Mouse (Mus musculus): ENCODE data around the gene Mrap. TPM values are rescaled to one million over a fixed set of nuclear protein-coding genes. Genes with fewer than 3 reads are reported as not detected.
A peak's percentile ranks its signal among the peaks of the same experiment; 100 is the strongest.

Gene Mrap
- 28.8 and 43.9 TPM in 2 replicates for polyA plus RNA-seq (2012; rRNA removed)

- no peak within 1 kb of the TSS for H3K4me3 ChIP-seq (ENCODE audit: insufficient read depth, low read depth, low read length)
Measured at GRCm38 (mm10) chr16:90738092-90738956, at the start of gene Mrap. Gene Mrap, plus strand, starts transcription at chr16:90738207.

GRCm38 (mm10) chr16:90692704-90693385, 45.2 kb upstream of the Mrap start:
- no peak overlapping the region for H3K4me3 ChIP-seq (ENCODE audit: insufficient read depth, low read depth, low read length)
- no peak for DNase-seq
- H3K4me1 ChIP-seq (ENCODE audit: control insufficient read depth, insufficient read depth, low read length), result no peaks in the 10 kb centered on the region
- H3K36me3 ChIP-seq (ENCODE audit: control insufficient read depth, insufficient read depth, low read length), result no peaks in the 10 kb centered on the region
- no peaks in the 10 kb centered on the region for H3K27me3 ChIP-seq (replicated peaks; ENCODE audit: control insufficient read depth, insufficient read depth, low read length)
- TF ChIP-seq POLR2A (IDR thresholded peaks at IDR 0.05; ENCODE audit: low read depth, low read length) (no peak), CTCF (conservative IDR thresholded peaks at IDR 0.05; ENCODE audit: insufficient read depth, insufficient read length, low read depth, low read length) (no peak)
- no peak overlapping the region for H3K27ac ChIP-seq (ENCODE audit: insufficient read depth, low read depth, low read length)
- 83% methylated on average over 15 of the region's 15 CpGs for WGBS

More at GRCm38 (mm10) chr16:90738092-90738956, at the start of gene Mrap:
- no peaks in the 10 kb centered on the region for H3K27me3 ChIP-seq (replicated peaks; ENCODE audit: control insufficient read depth, insufficient read depth, low read length)
- H3K4me1 ChIP-seq (ENCODE audit: control insufficient read depth, insufficient read depth, low read length), result no peaks in the 10 kb centered on the region
- H3K27ac ChIP-seq (ENCODE audit: insufficient read depth, low read depth, low read length), result no peak within 1 kb of the TSS
- WGBS, result 89% methylated on average over 26 of the region's 26 CpGs
- no peaks in the 10 kb centered on the region for H3K36me3 ChIP-seq (ENCODE audit: control insufficient read depth, insufficient read depth, low read length)
- DNase-seq, result peak; percentile 28
- TF ChIP-seq CTCF (conservative IDR thresholded peaks at IDR 0.05; ENCODE audit: insufficient read depth, insufficient read length, low read depth, low read length) (no peak; the same call in 1 of the 2 replicates), POLR2A (IDR thresholded peaks at IDR 0.05; ENCODE audit: low read depth, low read length) (no peak)

- H3K36me3 ChIP-seq (ENCODE audit: control insufficient read depth, insufficient read depth, low read length), result no peaks in the 10 kb centered on the region
- DNase-seq, result no peak
- 93% methylated on average over 5 of the region's 5 CpGs for WGBS
- H3K4me1 ChIP-seq (ENCODE audit: control insufficient read depth, insufficient read depth, low read length), result no peaks in the 10 kb centered on the region
- no peaks in the 10 kb centered on the region for H3K27me3 ChIP-seq (replicated peaks; ENCODE audit: control insufficient read depth, insufficient read depth, low read length)
- no peak overlapping the region for H3K4me3 ChIP-seq (ENCODE audit: insufficient read depth, low read depth, low read length)
- no peak overlapping the region for H3K27ac ChIP-seq (ENCODE audit: insufficient read depth, low read depth, low read length)
- TF ChIP-seq CTCF (conservative IDR thresholded peaks at IDR 0.05; ENCODE audit: insufficient read depth, insufficient read length, low read depth, low read length) (no peak), POLR2A (IDR thresholded peaks at IDR 0.05; ENCODE audit: low read depth, low read length) (no peak)
Measured at GRCm38 (mm10) chr16:90693625-90694024, 44.4 kb upstream of the Mrap start.

- no peak overlapping the region for H3K27ac ChIP-seq (ENCODE audit: insufficient read depth, low read depth, low read length)
- WGBS, result 78% methylated on average over 9 of the region's 9 CpGs
- peak; percentile 28 for DNase-seq
- H3K36me3 ChIP-seq (ENCODE audit: control insufficient read depth, insufficient read depth, low read length), result no peaks in the 10 kb centered on the region
- H3K4me1 ChIP-seq (ENCODE audit: control insufficient read depth, insufficient read depth, low read length), result no peaks in the 10 kb centered on the region
- H3K4me3 ChIP-seq (ENCODE audit: insufficient read depth, low read depth, low read length), result no peak overlapping the region
- no peaks in the 10 kb centered on the region for H3K27me3 ChIP-seq (replicated peaks; ENCODE audit: control insufficient read depth, insufficient read depth, low read length)
- no peak for TF ChIP-seq POLR2A (IDR thresholded peaks at IDR 0.05; ENCODE audit: low read depth, low read length)
- TF ChIP-seq CTCF (conservative IDR thresholded peaks at IDR 0.05; ENCODE audit: insufficient read depth, insufficient read length, low read depth, low read length), result peak; percentile 62
Measured at GRCm38 (mm10) chr16:90694719-90695118, 43.3 kb upstream of the Mrap start.

GRCm38 (mm10) chr16:90695121-90695520, 42.9 kb upstream of the Mrap start:
- TF ChIP-seq CTCF (conservative IDR thresholded peaks at IDR 0.05; ENCODE audit: insufficient read depth, insufficient read length, low read depth, low read length) (no peak), POLR2A (IDR thresholded peaks at IDR 0.05; ENCODE audit: low read depth, low read length) (no peak)
- Histone ChIP-seq H3K36me3 (ENCODE audit: control insufficient read depth, insufficient read depth, low read length) (no peaks in the 10 kb centered on the region), H3K4me1 (ENCODE audit: control insufficient read depth, insufficient read depth, low read length) (no peaks in the 10 kb centered on the region), H3K4me3 (ENCODE audit: insufficient read depth, low read depth, low read length) (no peak overlapping the region), H3K27ac (ENCODE audit: insufficient read depth, low read depth, low read length) (no peak overlapping the region), H3K27me3 (replicated peaks; ENCODE audit: control insufficient read depth, insufficient read depth, low read length) (no peaks in the 10 kb centered on the region)
- DNase-seq, result no peak
- WGBS, result 70% methylated on average over 10 of the region's 10 CpGs

GRCm38 (mm10) chr16:90696306-90696705, 41.7 kb upstream of the Mrap start:
- WGBS, result 86% methylated on average over 9 of the region's 9 CpGs
- TF ChIP-seq CTCF (conservative IDR thresholded peaks at IDR 0.05; ENCODE audit: insufficient read depth, insufficient read length, low read depth, low read length), result no peak
- Histone ChIP-seq H3K4me3 (ENCODE audit: insufficient read depth, low read depth, low read length) (no peak overlapping the region), H3K27ac (ENCODE audit: insufficient read depth, low read depth, low read length) (no peak overlapping the region), H3K4me1 (ENCODE audit: control insufficient read depth, insufficient read depth, low read length) (no peaks in the 10 kb centered on the region), H3K27me3 (replicated peaks; ENCODE audit: control insufficient read depth, insufficient read depth, low read length) (no peaks in the 10 kb centered on the region), H3K36me3 (ENCODE audit: control insufficient read depth, insufficient read depth, low read length) (no peaks in the 10 kb centered on the region)
- DNase-seq, result no peak

- TF ChIP-seq POLR2A (IDR thresholded peaks at IDR 0.05; ENCODE audit: low read depth, low read length) (no peak), CTCF (conservative IDR thresholded peaks at IDR 0.05; ENCODE audit: insufficient read depth, insufficient read length, low read depth, low read length) (no peak)
- Histone ChIP-seq H3K4me1 (ENCODE audit: control insufficient read depth, insufficient read depth, low read length) (no peaks in the 10 kb centered on the region), H3K36me3 (ENCODE audit: control insufficient read depth, insufficient read depth, low read length) (no peaks in the 10 kb centered on the region), H3K27ac (ENCODE audit: insufficient read depth, low read depth, low read length) (no peak overlapping the region), H3K4me3 (ENCODE audit: insufficient read depth, low read depth, low read length) (no peak overlapping the region), H3K27me3 (replicated peaks; ENCODE audit: control insufficient read depth, insufficient read depth, low read length) (no peaks in the 10 kb centered on the region)
- 80% methylated on average over 14 of the region's 14 CpGs for WGBS
- DNase-seq, result no peak
Measured at GRCm38 (mm10) chr16:90699390-90699789, 38.6 kb upstream of the Mrap start.

Measured in kidney, adult 2 months (tissue).